Mouse (Mus musculus) intestine, embryonic 14.5 days (tissue): ENCODE data around the gene Gm11096. TPM values are rescaled to one million over a fixed set of nuclear protein-coding genes. Genes with fewer than 3 reads are reported as not detected.

Experiments
- ATAC-seq: fragments of 200-750 bp; cut with Nextera tagmentation; replicated peaks from 2 replicates; pipeline ENCODE4 v1.8.0; 2017; ENCODE audit warnings: low read depth, moderate number of reproducible peaks, moderate TSS enrichment, moderate library complexity; ENCODE audit not compliant: low FRiP score, low TSS enrichment
- DNase-seq: peaks from one replicate; pipeline ENCODE4 v3.0.0-alpha.2; 2018; ENCODE audit warnings: low spot score
- H3K27ac ChIP-seq: fragments of 300-500 bp; sonication (generic); 2 replicates; pipeline ENCODE4 v1.5.1; 2014; ENCODE audit warnings: low read depth, mild to moderate bottlenecking, control low read depth
- H3K27me3 ChIP-seq: fragments of 300-500 bp; sonication (generic); replicated peaks from 2 replicates; pipeline ENCODE4 v1.6.1; 2014; ENCODE audit warnings: low read length, control low read depth; ENCODE audit not compliant: control insufficient read depth, insufficient read depth
- H3K36me3 ChIP-seq: fragments of 300-500 bp; sonication (generic); 2 replicates; pipeline ENCODE4 v1.6.1; 2014; ENCODE audit warnings: low read length, control low read depth; ENCODE audit not compliant: control insufficient read depth, insufficient read depth
- H3K4me1 ChIP-seq: fragments of 300-500 bp; sonication (generic); replicated peaks from 2 replicates; pipeline ENCODE4 v1.6.1; 2014; ENCODE audit warnings: low read length, control low read depth, mixed read lengths; ENCODE audit not compliant: control insufficient read depth, insufficient read depth
- H3K4me2 ChIP-seq: fragments of 300-500 bp; sonication (generic); 2 replicates; pipeline ENCODE4 v1.6.1; 2014; ENCODE audit warnings: low read length
- H3K4me3 ChIP-seq: fragments of 300-500 bp; sonication (generic); 2 replicates; pipeline ENCODE4 v1.5.1; 2014; ENCODE audit warnings: low read depth, low read length, control low read depth, mixed read lengths
- H3K9ac ChIP-seq: fragments of 300-500 bp; sonication (generic); 2 replicates; pipeline ENCODE4 v1.6.1; 2014; ENCODE audit warnings: mild to moderate bottlenecking, low read length
- H3K9me3 ChIP-seq: fragments of 300-500 bp; sonication (generic); 2 replicates; pipeline ENCODE4 v1.6.1; 2016; ENCODE audit warnings: low read length, control low read depth; ENCODE audit not compliant: control insufficient read depth
- WGBS: fragments of 180-500 bp; shearing (Covaris S2); extraction: QIAGEN DNeasy Blood & Tissue Kit; methylation state at CpG from one replicate; pipeline ENCODE4 v1.1.7; 2014; 5-methylcytosine and 5-hydroxymethylcytosine counted together
- polyA plus RNA-seq: library from polyadenylated mRNA; unstranded; fragments of >200 nt; fragmentation: Nextera tagmentation; extraction: Ambion mirVana; gene quantifications from 2 replicates; pipeline ENCODE4 v1.2.1, GENCODE M21; 2014

The Gm11096 gene
- polyA plus RNA-seq, 1 experiment from 2014 or later: not detected

- ATAC-seq: no peak
- 85% methylated on average over 6 of the region's 6 CpGs for WGBS
- no peak for DNase-seq
These were observed 25.0 kb upstream of the Gm11096 start for GRCm38 (mm10) chr17:81416361-81417114.

GRCm38 (mm10) chr17:81419802-81420459, 21.6 kb upstream of the Gm11096 start:
- H3K9ac ChIP-seq: no peak overlapping the region
- DNase-seq (no peak), ATAC-seq (no peak)
- H3K4me2 ChIP-seq: no peak overlapping the region
- H3K9me3 ChIP-seq: no peaks in the 10 kb centered on the region
- H3K4me3 ChIP-seq: no peak overlapping the region
- H3K4me1 ChIP-seq: no peaks in the 10 kb centered on the region
- 82% methylated on average over 10 of the region's 10 CpGs for WGBS
- no peak overlapping the region for H3K27ac ChIP-seq
- no peaks in the 10 kb centered on the region for H3K36me3 ChIP-seq
- H3K27me3 ChIP-seq: no peaks in the 10 kb centered on the region

More at GRCm38 (mm10) chr17:81416361-81417114, 25.0 kb upstream of the Gm11096 start:
- Histone ChIP-seq H3K9ac (no peak overlapping the region), H3K9me3 (no peaks in the 10 kb centered on the region), H3K4me3 (no peak overlapping the region), H3K4me2 (no peak overlapping the region), H3K4me1 (no peaks in the 10 kb centered on the region), H3K36me3 (no peaks in the 10 kb centered on the region), H3K27ac (no peak overlapping the region), H3K27me3 (no peaks in the 10 kb centered on the region)

- Histone ChIP-seq H3K4me1 (no peaks in the 10 kb centered on the region), H3K36me3 (peaks cover 7% of the 10 kb centered on the region; the same call in 1 of the 2 replicates), H3K9ac (no peak overlapping the region), H3K27ac (no peak overlapping the region), H3K4me3 (no peak overlapping the region), H3K27me3 (no peaks in the 10 kb centered on the region), H3K4me2 (no peak overlapping the region), H3K9me3 (no peaks in the 10 kb centered on the region)
- DNase-seq (no peak), ATAC-seq (no peak)
- WGBS: 69% methylated on average over 10 of the region's 10 CpGs
These were observed 17.2 kb upstream of the Gm11096 start for GRCm38 (mm10) chr17:81424256-81424912.

GRCm38 (mm10) chr17:81427245-81427644, 14.3 kb upstream of the Gm11096 start:
- 82% methylated on average over 7 of the region's 7 CpGs for WGBS

GRCm38 (mm10) chr17:81432733-81433132, 8.8 kb upstream of the Gm11096 start:
- Histone ChIP-seq H3K4me1 (no peaks in the 10 kb centered on the region), H3K27me3 (no peaks in the 10 kb centered on the region), H3K4me2 (no peak overlapping the region), H3K4me3 (no peak overlapping the region), H3K36me3 (no peaks in the 10 kb centered on the region), H3K9ac (no peak overlapping the region), H3K9me3 (no peaks in the 10 kb centered on the region), H3K27ac (no peak overlapping the region)
- DNase-seq: no peak
- 75% methylated on average over 2 of the region's 2 CpGs for WGBS
- no peak for ATAC-seq

More at GRCm38 (mm10) chr17:81427245-81427644, 14.3 kb upstream of the Gm11096 start:
- DNase-seq (no peak), ATAC-seq (no peak)
- H3K36me3 ChIP-seq: peaks cover 7% of the 10 kb centered on the region; the same call in 1 of the 2 replicates
- H3K4me1 ChIP-seq: no peaks in the 10 kb centered on the region
- no peak overlapping the region for H3K4me3 ChIP-seq
- H3K4me2 ChIP-seq: no peak overlapping the region
- no peaks in the 10 kb centered on the region for H3K27me3 ChIP-seq
- H3K9ac ChIP-seq: no peak overlapping the region
- no peak overlapping the region for H3K27ac ChIP-seq
- no peaks in the 10 kb centered on the region for H3K9me3 ChIP-seq

GRCm38 (mm10) chr17:81433148-81433547, 8.4 kb upstream of the Gm11096 start:
- no peak for ATAC-seq
- DNase-seq: no peak

GRCm38 (mm10) chr17:81455269-81455668, 13.7 kb downstream of the Gm11096 start:
- H3K4me3 ChIP-seq: no peak overlapping the region
- no peaks in the 10 kb centered on the region for H3K4me1 ChIP-seq
- H3K27ac ChIP-seq: no peak overlapping the region
- DNase-seq (no peak), ATAC-seq (no peak)
- H3K9ac ChIP-seq: no peak overlapping the region
- H3K27me3 ChIP-seq: no peaks in the 10 kb centered on the region
- WGBS: 67% methylated on average over 3 of the region's 3 CpGs
- H3K9me3 ChIP-seq: no peaks in the 10 kb centered on the region
- no peaks in the 10 kb centered on the region for H3K36me3 ChIP-seq
- no peak overlapping the region for H3K4me2 ChIP-seq

More at GRCm38 (mm10) chr17:81433148-81433547, 8.4 kb upstream of the Gm11096 start:
- Histone ChIP-seq H3K9ac (no peak overlapping the region), H3K27ac (no peak overlapping the region), H3K4me2 (no peak overlapping the region), H3K36me3 (no peaks in the 10 kb centered on the region), H3K9me3 (no peaks in the 10 kb centered on the region), H3K4me3 (no peak overlapping the region), H3K27me3 (no peaks in the 10 kb centered on the region), H3K4me1 (no peaks in the 10 kb centered on the region)
- 31% methylated on average over 5 of the region's 5 CpGs for WGBS

- WGBS: 84% methylated on average over 7 of the region's 7 CpGs
These were observed 14.4 kb downstream of the Gm11096 start for GRCm38 (mm10) chr17:81455977-81456376.

More at GRCm38 (mm10) chr17:81455977-81456376, 14.4 kb downstream of the Gm11096 start:
- DNase-seq (no peak), ATAC-seq (no peak)
- H3K36me3 ChIP-seq: no peaks in the 10 kb centered on the region
- no peak overlapping the region for H3K4me2 ChIP-seq
- H3K9ac ChIP-seq: no peak overlapping the region
- no peak overlapping the region for H3K4me3 ChIP-seq
- H3K27me3 ChIP-seq: no peaks in the 10 kb centered on the region
- no peaks in the 10 kb centered on the region for H3K4me1 ChIP-seq
- no peaks in the 10 kb centered on the region for H3K9me3 ChIP-seq
- H3K27ac ChIP-seq: no peak overlapping the region
